Mouse (Mus musculus): Measurements from ENCODE around the gene Spg7.

DNA sequence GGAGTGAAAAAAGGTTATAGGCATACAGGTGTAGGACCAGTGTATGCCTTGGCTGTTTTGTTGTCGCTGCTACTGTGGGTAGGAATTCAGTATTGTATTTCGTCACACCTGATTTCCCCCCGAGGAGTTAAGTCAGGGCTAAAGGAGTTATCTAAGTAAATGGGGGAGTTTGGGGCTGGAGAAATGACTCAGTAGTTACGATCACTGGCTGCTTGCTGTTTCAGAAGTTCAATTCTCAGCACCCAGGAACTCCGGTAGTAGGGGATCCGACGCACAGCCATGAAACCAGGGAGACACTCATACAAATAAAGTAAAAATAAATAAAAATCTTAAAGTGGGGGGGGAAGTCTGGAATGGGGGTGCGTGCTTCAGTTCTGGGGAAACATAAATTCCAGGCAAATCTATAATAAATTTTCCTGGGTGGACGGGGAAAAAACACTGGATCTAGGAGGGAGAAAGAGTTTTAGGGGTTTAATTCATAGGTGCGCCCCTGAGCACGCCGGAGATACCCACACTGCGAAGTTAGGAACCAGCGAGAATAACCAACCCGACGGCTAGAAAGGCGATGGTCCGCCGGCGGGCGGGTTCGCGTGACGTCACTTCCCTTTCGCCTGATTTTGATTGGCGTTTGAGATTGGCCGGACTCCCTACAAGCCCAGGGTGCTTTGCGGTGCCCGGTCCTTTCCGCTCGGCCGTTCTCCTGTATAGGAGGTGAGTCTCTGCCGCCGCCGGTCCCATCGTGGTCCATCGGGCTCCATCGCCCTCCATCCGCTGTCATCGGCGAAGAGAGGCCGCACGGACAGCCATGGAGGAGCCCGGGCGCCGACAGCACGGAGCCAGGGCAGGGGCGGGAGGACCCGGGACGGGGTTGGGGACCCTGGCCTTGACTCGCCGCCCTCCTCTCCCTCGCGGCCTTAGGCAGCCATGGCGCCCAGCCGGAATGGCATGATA is 39.3 kb downstream of the Spg7 start, which contains the start of gene Rpl13:
- TF ChIP-seq CTCF (IDR thresholded peaks at IDR 0.05; ENCODE audit: low read depth, low read length) (no peak), POLR2A (IDR thresholded peaks at IDR 0.05; ENCODE audit: insufficient read depth, low read length) (no peak), EP300 (IDR thresholded peaks at IDR 0.05; ENCODE audit: insufficient read depth, low read depth, low read length) (no peak)

All from ES-Bruce4 (cell line).